Mouse (Mus musculus) gastrocnemius, postnatal 14 days (tissue): ENCODE results near the gene Rftn2. TPM values are rescaled to one million over a fixed set of nuclear protein-coding genes. Genes with fewer than 3 reads are reported as not detected.
A peak's percentile ranks its signal among the peaks of the same experiment; 100 is the strongest.

ENCODE experiments used
- DNase-seq: peaks from one replicate; pipeline ENCODE4 v3.0.0; 2021; ENCODE audit warnings: mixed read lengths
- intact Hi-C: fragments of 180-260 bp; cut with DNase I; formaldehyde crosslinking; loops from one replicate; pipeline ENCODE4 v1.15.1; 2025; ENCODE audit warnings: low total_unique reads
- total RNA-seq, 2 experiments: library from RNA; stranded (reverse); gene quantifications; 2 replicates each; pipeline ENCODE4 v1.2.3; 2021

Rftn2 gene
- total RNA-seq, 2 experiments from 2014 or later: 8.8 to 9.2 TPM

DNA sequence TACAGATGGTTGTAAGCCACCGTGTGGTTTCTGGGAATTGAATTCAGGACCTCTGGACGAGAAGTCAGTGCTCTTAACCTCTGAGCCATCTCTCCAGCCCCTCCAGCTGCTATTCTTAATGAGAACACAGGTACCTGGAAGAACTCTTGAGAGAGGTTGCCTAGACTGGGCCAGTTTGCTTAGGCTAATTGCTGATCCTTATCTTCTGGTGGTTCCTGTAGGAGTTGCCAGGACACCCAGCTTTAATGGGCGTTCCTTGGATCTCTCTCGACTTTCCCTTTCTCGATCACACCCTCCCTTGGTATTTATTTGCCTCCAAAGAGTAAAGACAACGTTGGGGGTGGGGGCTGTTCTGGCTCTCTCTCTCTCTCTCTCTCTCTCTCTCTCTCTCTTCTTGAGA is 13.1 kb downstream of the Rftn2 start:
- intact Hi-C loops: no loop called here
- no peak for DNase-seq

- DNase-seq: no peak
Observed at GRCm38 (mm10) chr1:55212771-55213170, 13.8 kb downstream of the Rftn2 start.

GRCm38 (mm10) chr1:55211081-55211480 is 15.5 kb downstream of the Rftn2 start:
- intact Hi-C loops: no loop called here
- DNase-seq: no peak

More at GRCm38 (mm10) chr1:55212771-55213170, 13.8 kb downstream of the Rftn2 start:
- intact Hi-C loops: no loop called here

DNA sequence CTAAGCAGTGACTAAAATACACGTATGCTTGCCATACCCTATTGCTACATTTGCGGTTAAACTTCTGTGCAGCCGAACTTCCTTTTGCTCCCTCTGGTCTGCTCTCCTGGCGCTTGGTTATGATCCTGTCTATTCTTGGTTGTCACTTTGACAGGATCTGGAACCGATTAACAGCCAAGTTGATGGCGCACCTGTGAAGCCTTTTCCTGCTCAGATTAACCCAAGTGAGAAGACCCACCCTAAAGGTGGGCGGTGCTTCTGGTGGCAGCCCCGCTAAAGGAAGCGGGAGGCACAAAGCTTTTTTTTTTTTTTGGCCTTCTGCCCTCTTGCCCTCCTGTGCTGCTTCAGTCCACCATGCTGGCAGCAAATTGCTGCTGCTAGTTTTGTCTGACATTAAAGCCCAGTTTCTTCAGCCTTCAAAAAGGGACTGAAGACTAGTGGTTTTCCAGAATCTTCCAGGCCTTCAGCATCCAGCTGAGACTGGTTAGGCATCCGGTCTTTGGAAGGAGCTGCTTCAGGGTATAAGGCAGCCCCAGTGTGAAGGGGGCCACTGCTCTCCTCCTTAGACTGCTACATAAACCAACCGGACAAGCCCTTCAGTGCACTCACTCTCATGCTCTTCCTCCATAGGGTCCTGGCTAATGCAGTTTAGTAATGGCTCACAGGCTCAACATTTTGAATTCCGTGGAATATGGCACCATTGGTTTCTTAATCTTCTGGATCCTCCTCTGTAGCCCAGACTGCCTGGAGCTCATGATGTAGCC is 16.2 kb downstream of the Rftn2 start:
- DNase-seq: no peak
- intact Hi-C loops: no loop called here

DNA sequence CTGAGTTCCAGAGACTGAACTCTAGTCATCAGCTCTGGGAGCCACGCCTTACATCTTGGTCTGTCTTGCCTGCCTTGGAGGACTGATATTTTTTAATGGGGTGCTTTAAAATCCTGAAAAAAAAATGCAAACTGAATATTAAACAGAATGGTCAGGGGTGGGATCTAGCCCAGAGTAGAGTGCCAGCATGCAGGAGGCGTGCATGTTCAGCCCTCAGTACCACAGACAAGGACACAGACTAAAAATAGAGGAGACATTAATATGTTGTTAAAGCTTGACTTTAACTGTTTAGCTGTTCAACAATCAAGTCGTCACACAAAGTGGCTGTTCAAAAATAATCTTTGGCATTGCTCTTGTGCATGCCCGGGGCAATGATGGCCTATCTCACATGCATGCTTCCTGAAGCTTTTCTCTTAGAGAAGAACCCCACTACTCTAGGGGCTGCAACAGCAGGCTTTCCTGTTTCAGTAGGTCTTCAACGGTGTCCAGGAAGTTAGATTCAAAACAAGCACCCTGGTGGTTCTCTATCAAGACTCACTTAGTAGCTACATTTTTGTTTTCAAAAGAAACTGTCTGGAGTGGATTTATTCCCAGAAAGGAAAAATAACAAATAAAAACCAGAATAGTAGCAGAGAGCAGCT is 18.0 kb downstream of the Rftn2 start:
- intact Hi-C loops: no loop called here
- DNase-seq: no peak

DNA sequence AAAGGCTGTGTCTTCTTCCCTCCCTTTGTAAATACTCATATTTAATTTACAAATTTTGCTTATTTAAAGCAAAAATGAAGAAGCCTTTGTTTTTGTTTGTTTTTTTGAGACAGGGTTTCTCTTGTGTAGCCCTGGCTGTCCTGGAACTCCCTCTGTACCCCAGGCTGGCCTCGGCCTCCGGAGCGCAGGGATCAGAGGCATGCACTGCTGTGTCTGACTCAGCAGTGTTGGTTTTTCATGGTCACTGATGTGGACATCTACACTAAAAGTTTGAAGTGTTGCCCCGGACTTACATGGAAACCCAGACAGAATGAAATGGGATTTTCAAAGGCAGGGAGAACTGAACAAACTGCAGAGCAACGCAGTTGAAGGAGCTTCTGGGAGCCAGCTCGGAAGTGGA is 19.0 kb downstream of the Rftn2 start:
- no peak for DNase-seq
- intact Hi-C loops: no loop called here

DNA sequence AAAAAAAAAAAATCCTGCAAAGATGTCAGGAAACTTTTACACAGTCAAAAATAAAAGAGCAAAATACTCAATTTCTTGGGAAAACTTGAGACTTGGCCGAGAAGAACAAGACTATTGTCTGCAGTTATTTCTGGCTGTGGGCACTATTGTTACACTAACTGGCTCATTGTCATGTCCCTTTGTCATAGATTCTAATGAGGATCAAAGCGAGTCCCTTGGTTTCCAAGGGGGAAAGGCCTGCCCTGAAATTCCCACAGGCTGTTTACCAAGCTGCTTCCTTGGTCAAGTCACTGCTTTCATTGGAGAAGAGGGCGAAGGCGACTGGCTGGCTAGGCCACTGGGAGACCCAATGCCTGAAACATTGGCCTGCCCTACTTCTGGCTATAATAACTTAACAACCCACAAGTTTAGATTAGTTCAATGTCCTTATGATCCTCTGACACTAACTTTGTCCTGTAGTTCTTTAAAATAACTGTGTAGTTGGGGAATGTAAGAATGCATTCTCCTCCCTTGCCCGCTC is 20.7 kb downstream of the Rftn2 start:
- DNase-seq: no peak
- intact Hi-C loops: no loop called here

DNA sequence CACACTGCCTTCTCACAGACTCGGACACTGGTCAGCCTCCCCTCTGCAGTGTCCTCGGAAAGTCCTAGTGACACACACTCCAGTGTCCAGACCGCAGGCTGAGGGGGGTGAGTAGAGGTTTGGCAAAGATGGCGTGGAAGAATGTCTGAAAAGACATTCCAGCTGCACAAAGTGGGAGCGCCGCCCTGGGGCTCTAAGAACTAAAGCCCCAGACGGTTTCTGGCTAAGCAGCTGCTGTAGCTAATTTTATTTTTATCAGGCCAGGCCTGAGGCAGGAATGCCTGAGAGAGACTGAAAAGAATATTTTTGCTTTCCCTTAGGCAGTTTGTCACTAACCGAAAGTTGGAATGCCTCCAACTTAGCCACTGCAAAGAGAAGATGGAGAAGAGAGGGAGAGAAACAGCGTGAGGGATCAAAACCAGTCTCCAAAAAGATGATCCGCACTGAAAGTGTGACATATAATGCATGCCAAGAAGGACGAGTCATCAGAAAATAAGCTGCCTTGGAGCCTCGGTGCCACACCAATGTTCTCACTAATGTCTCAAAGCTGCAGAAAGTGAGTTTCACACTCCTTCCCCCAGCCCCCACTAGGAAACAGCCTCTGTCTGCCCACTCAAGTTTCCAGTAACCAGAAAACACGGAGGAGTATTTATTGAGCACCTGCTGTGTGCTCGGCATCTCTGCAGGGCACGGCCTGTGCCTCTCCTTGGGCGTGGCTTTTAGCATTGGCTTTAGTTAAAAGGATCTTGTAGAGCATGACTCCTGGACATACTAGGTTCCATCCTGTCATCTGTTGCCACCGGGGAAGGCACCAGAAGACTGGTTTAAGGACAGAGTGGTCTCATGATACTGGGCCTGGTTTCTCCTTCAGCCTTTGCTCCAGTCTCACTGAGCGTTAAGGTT is 24.5 kb downstream of the Rftn2 start:
- intact Hi-C loops: no loop called here
- DNase-seq: peak; percentile 74

- DNase-seq: no peak
- intact Hi-C loops: no loop called here
Observed at GRCm38 (mm10) chr1:55198719-55199118, 27.9 kb downstream of the Rftn2 start.

DNA sequence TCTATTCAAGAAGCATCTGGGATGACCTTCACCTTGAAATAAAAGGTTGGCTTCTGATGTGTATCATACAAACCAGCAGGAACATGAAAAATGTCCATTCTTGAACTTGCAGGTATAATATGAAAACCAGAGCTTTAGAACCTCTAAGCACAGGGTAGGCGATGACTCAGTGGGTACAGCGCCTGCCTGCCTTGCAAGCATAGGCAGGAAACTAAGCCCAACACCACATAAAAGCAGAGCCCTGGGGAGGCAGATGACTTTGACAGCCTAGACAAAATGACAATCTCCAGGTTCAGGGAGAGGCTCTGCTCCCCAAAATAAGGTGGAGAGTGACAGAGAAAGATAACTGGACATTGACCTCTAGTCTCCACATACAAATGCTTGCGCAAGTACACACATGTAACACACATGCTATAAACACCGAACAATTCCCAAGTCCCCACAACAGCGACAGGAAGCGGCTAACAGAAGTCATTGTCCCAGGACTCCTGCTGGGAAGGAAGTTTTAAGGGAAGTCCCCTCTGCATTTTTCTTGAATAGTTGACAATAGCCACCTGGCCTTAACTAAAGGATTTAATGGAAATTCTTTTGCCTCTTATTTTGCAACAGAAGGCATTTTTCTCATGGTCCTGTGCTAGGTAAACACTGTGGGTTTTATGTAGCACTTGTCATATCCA is 30.1 kb downstream of the Rftn2 start:
- intact Hi-C loops: no loop called here
- DNase-seq: no peak

GRCm38 (mm10) chr1:55195021-55195420 is 31.6 kb downstream of the Rftn2 start:
- DNase-seq: no peak
- intact Hi-C loops: no loop called here

GRCm38 (mm10) chr1:55194064-55194915 is 32.3 kb downstream of the Rftn2 start:
- no peak for DNase-seq
- intact Hi-C loops: no loop called here

DNA sequence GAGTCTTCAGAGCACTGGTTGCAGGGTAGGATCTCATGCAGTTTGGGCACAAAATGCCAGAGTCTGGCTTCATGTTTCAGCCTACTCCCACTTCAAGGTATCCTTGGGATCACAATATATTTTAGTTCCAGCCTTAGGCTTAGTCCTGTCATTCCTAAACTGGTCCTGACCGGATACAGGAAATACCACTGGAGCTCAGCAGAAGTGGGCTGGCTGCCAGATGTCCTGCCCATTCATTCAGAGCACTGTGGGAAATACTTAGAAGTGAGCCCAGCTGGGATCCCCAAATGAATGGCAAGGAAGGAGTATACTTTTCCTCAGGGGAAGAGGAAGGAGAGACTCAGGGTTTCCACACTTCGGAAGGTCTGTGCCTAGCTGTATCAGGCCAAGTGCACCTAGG is 33.3 kb downstream of the Rftn2 start:
- DNase-seq: peak; percentile 59
- intact Hi-C loops: no loop called here

DNA sequence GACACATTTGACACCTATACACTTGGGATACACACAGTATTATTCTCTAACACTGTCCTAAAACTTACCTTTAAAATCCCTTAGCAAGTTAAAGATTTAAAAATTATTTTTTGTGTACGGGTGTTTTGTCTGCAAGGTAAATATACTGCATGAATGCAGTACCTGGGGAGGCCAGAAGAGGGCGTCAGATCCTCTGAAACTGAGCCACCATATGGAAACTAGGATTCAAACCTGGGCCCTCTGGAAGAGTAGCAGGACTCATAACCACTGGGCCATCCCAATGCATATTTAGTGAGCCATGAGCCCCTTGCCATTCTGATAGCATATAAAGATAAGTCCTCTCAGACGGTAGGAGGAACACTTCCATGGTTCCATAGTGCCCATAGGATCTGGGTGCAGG is 33.8 kb downstream of the Rftn2 start:
- DNase-seq: no peak
- intact Hi-C loops: no loop called here

GRCm38 (mm10) chr1:55192015-55192414 is 34.6 kb downstream of the Rftn2 start:
- intact Hi-C loops: no loop called here
- no peak for DNase-seq

GRCm38 (mm10) chr1:55186592-55187210 is 39.9 kb downstream of the Rftn2 start:
- DNase-seq: no peak
- intact Hi-C loops: no loop called here

GRCm38 (mm10) chr1:55185718-55186117 is 40.9 kb downstream of the Rftn2 start:
- intact Hi-C loops: no loop called here
- no peak for DNase-seq

DNA sequence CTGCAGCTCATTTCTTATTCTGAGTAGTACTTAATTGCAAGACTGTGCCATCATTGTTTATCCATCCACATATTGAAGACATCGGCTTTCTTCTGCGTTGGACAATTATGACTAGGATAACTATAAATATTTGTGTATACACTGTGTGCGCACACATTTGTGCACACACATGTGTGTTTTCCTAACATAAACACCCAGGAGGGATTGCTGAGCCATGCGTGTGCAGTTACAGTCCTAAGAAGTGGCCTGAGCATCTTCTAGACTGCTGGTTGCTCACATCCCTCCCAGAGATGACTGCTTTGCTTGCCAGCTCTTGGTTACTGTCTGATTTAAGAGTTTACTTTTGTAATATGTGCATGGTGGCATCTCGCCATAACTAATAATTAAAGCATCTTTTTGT is 44.2 kb downstream of the Rftn2 start:
- intact Hi-C loops: no loop called here
- no peak for DNase-seq
